In the genomic region with DNA sequence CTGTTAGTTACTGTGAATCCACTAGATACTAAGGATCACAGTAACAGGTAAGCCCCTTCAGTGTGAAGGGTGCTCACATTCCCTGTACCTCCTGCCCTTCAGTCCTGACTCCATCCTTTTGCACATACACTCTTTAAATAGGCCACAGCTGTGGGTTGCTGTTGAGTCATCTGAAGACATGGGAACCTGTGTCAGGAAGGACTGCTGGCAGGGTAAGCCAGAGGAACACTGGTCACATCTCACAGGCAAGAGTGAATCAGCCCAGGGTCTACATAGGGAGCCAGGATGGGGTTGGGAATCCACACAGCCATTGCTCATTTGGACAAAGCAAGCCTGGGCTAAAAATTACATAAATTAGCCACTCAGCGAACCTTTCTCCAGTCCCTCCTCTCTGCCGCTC, we compare ENCODE assay signal across 21 mouse cellular contexts.
DNase-seq lines count a peak whose midpoint lies in the region; ATAC-seq and TF ChIP-seq lines count a peak whose summit lies in the region.
"Had no signal": no experiment of that assay in that cellular context is flagged by ENCODE, and none has a peak within 500 bp of the region (broad histone marks: within the 10 kb centered on the region; RNA-seq: fewer than 3 reads in every experiment).

No protein-coding gene starts in this region.

- no peaks in the 10 kb centered on the region for H3K27me3 ChIP-seq in kidney, embryonic 15.5 days
- H3K27me3 ChIP-seq: embryonic facial prominence, embryonic 12.5 days; embryonic facial prominence, embryonic 15.5 days; heart, embryonic 13.5 days; hindbrain, embryonic 12.5 days; hindbrain, embryonic 15.5 days had no signal

- H3K9me3 ChIP-seq in kidney, embryonic 15.5 days (replicated peaks) = no peaks in the 10 kb centered on the region
- H3K9me3 ChIP-seq: embryonic facial prominence, embryonic 12.5 days; embryonic facial prominence, embryonic 15.5 days; heart, embryonic 13.5 days; hindbrain, embryonic 12.5 days; hindbrain, embryonic 15.5 days had no signal

- no peaks in the 10 kb centered on the region for H3K36me3 ChIP-seq in kidney, embryonic 15.5 days
- H3K36me3 ChIP-seq: embryonic facial prominence, embryonic 12.5 days; embryonic facial prominence, embryonic 15.5 days; heart, embryonic 13.5 days; hindbrain, embryonic 12.5 days; hindbrain, embryonic 15.5 days had no signal

- intact Hi-C loops in left cerebral cortex, adult 2 months (cut with DNase I) = loop anchor here (10.0 kb wide), 1 partner anchor 462 kb away; no protein-coding TSS in a partner anchor

- H3K4me2 ChIP-seq in kidney, embryonic 15.5 days = no peak overlapping the region
- H3K4me2 ChIP-seq: embryonic facial prominence, embryonic 12.5 days; embryonic facial prominence, embryonic 15.5 days; heart, embryonic 13.5 days; hindbrain, embryonic 12.5 days; hindbrain, embryonic 15.5 days had no signal

- no peak for DNase-seq in frontal cortex, postnatal 25 days (ENCODE audit: low spot score in 2 of 2)
- DNase-seq in left cerebral cortex, adult 2 months (ENCODE audit: extremely low spot score in 1 of 2, low spot score in 2 of 2) = no peak
- DNase-seq in left cerebral cortex, adult 9 months (ENCODE audit: low spot score in 2 of 2) = no peak
- DNase-seq in brain, adult 2 months (ENCODE audit: low read depth, low spot score) = peak; percentile 71
- DNase-seq: adrenal gland, adult 8-10 months; adrenal gland, postnatal 25 days; cerebellum, adult 18-20 months; cerebellum, adult 9-10 months; cerebellum, postnatal 14 days; forebrain, postnatal 0 days; gastrocnemius, postnatal 10 days; gastrocnemius, postnatal 36 days had no signal

- WGBS in kidney, embryonic 15.5 days = 85% methylated on average over 2 of the region's 2 CpGs

- H3K27ac ChIP-seq in left cerebral cortex, adult 2 months = peak overlapping the region; percentile 66
- no peak overlapping the region for H3K27ac ChIP-seq in kidney, embryonic 15.5 days
- H3K27ac ChIP-seq: embryonic facial prominence, embryonic 12.5 days; embryonic facial prominence, embryonic 15.5 days; heart, embryonic 13.5 days; hindbrain, embryonic 12.5 days; hindbrain, embryonic 15.5 days had no signal

- ATAC-seq in frontal cortex, adult (ENCODE audit: low TSS enrichment) = peak; percentile 58
- no peak for ATAC-seq in kidney, embryonic 15.5 days (replicated peaks; ENCODE audit: low FRiP score)
- ATAC-seq: activated CD4-positive, CD25-positive, alpha-beta regulatory T cell, adult 4 months; forebrain, embryonic 14.5 days; forebrain, postnatal 0 days had no signal

- no peak overlapping the region for H3K9ac ChIP-seq in kidney, embryonic 15.5 days
- H3K9ac ChIP-seq: embryonic facial prominence, embryonic 12.5 days; embryonic facial prominence, embryonic 15.5 days; forebrain, postnatal 0 days; heart, embryonic 13.5 days; hindbrain, embryonic 12.5 days; hindbrain, embryonic 15.5 days had no signal

- H3K4me1 ChIP-seq in kidney, embryonic 15.5 days = no peaks in the 10 kb centered on the region
- H3K4me1 ChIP-seq: embryonic facial prominence, embryonic 12.5 days; embryonic facial prominence, embryonic 15.5 days; heart, embryonic 13.5 days; hindbrain, embryonic 12.5 days; hindbrain, embryonic 15.5 days had no signal

- TF ChIP-seq CTCF in left cerebral cortex, adult 2 months (IDR thresholded peaks at IDR 0.05) = no peak

- no peak overlapping the region for H3K4me3 ChIP-seq in left cerebral cortex, adult 2 months
- no peak overlapping the region for H3K4me3 ChIP-seq in kidney, embryonic 15.5 days (replicated peaks)
- H3K4me3 ChIP-seq: embryonic facial prominence, embryonic 12.5 days; embryonic facial prominence, embryonic 15.5 days; heart, embryonic 13.5 days; hindbrain, embryonic 12.5 days; hindbrain, embryonic 15.5 days had no signal
